Mouse (Mus musculus): ENCODE results near the gene Nlgn3. TPM values are rescaled to one million over a fixed set of nuclear protein-coding genes. Genes with fewer than 3 reads are reported as not detected.
"Not testable (repeated sequence)": the region's sequence is repeated elsewhere in the genome, so short reads cannot be mapped to it uniquely, and the experiment has no call there.

Nlgn3 gene
- polyA plus RNA-seq, 1 experiment from 2014 or later, result 11.1 TPM

GRCm38 (mm10) chrX:101313625-101314359 is 14.8 kb downstream of the Nlgn3 start:
- Histone ChIP-seq H3K27me3 (ENCODE audit: poor library complexity, severe bottlenecking) (peaks cover 95% of the 10 kb centered on the region), H3K9me3 (no peaks in the 10 kb centered on the region), H3K4me3 (no peak overlapping the region), H3K4me1 (peaks cover 18% of the 10 kb centered on the region), H3K36me3 (replicated peaks) (peaks cover 29% of the 10 kb centered on the region), H3K27ac (no peak overlapping the region)
- peak; percentile 34 for DNase-seq (ENCODE audit: extremely low spot score, low spot score)
- WGBS, result 30% methylated on average over 6 of the region's 6 CpGs

GRCm38 (mm10) chrX:101319775-101320174 is 20.8 kb downstream of the Nlgn3 start:
- Histone ChIP-seq H3K4me1 (no peaks in the 10 kb centered on the region), H3K27me3 (ENCODE audit: poor library complexity, severe bottlenecking) (peaks cover 56% of the 10 kb centered on the region), H3K4me3 (no peak overlapping the region), H3K36me3 (replicated peaks) (peaks cover 30% of the 10 kb centered on the region), H3K27ac (no peak overlapping the region), H3K9me3 (no peaks in the 10 kb centered on the region)
- DNase-seq (ENCODE audit: extremely low spot score, low spot score), result no peak
- 91% methylated on average over 12 of the region's 12 CpGs for WGBS

DNA sequence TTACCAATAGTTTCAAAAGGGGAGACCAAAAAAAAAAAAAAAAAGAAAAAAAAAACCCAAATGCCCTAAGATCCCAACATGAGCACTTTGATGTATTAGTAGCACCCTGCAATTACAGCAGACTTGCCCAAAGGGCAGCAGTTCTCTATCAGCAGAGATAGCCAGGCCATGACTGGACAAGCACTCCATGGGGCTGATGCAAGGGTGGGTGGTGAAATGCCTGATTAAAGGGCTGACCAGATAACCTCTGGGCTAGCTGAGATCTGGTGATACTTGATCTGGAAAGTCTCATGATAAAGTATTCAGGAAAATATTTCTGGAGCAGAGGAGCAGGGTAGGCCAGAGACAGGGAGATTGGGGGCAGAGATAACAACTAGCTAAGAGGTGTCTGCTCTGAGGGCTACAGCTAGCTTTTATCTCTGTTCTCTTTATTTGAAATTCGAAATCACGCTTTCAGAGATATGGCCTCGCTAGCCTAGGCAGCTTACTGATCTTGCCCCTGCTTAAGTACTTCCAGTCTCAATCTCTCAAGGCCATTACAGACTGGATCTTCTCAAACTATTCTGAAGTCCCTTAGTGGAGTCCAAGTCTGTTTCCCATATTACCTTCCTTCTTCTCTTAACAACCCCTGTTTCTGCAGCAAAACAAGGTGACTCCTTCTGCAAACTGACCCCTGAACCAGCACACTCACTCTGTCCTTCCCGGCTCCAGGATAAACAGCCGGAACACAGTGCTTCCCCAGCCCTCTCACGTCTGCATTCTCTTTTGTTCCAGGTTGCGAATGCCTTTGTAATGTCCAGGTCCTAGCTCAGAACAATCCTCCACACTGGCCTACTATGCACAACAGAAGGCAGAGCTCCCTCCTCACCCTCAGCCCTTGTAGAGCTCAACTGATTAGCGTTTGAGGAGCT is 27.3 kb downstream of the Nlgn3 start:
- WGBS, result 70% methylated on average over 8 of the region's 8 CpGs
- Histone ChIP-seq H3K4me1 (peaks cover 7% of the 10 kb centered on the region), H3K4me3 (no peak overlapping the region), H3K36me3 (replicated peaks) (no peaks in the 10 kb centered on the region), H3K27ac (no peak overlapping the region), H3K27me3 (ENCODE audit: poor library complexity, severe bottlenecking) (peaks cover 13% of the 10 kb centered on the region; the same call in 1 of the 2 replicates), H3K9me3 (no peaks in the 10 kb centered on the region)
- no peak for DNase-seq (ENCODE audit: extremely low spot score, low spot score)

GRCm38 (mm10) chrX:101329372-101330028 is 30.5 kb downstream of the Nlgn3 start:
- peaks cover 16% of the 10 kb centered on the region for H3K4me1 ChIP-seq
- H3K36me3 ChIP-seq (replicated peaks), result no peaks in the 10 kb centered on the region
- H3K9me3 ChIP-seq, result no peaks in the 10 kb centered on the region
- no peak overlapping the region for H3K4me3 ChIP-seq
- H3K27me3 ChIP-seq (ENCODE audit: poor library complexity, severe bottlenecking), result peaks cover 13% of the 10 kb centered on the region; the same call in 1 of the 2 replicates
- WGBS, result 23% methylated on average over 8 of the region's 10 CpGs
- peak overlapping the region; percentile 79 for H3K27ac ChIP-seq
- DNase-seq (ENCODE audit: extremely low spot score, low spot score), result peak; percentile 69

DNA sequence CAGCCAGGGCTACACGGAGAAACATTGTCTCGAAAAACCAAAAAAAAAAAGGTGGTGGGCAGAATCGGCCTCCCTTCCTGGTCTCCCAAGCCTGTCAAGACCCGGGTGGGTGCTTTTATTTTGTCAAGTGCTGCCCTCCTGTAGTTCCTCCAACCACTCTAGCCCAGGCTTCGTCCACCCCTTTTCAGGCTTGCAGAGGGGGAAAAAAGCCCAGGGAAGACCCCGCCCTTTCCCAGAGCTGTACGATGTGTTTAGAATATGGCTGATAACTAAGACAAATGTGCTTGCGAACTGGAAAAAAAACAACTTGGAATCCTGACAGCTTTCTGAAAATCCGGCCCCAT is 33.0 kb downstream of the Nlgn3 start:
- DNase-seq (ENCODE audit: extremely low spot score, low spot score), result no peak
- 44% methylated on average over 9 of the region's 9 CpGs for WGBS

GRCm38 (mm10) chrX:101332375-101333211 is 33.6 kb downstream of the Nlgn3 start:
- peak; percentile 86 for DNase-seq (ENCODE audit: extremely low spot score, low spot score)
- Histone ChIP-seq H3K4me3 (peak overlapping the region; percentile 47), H3K4me1 (peaks cover 16% of the 10 kb centered on the region), H3K27me3 (ENCODE audit: poor library complexity, severe bottlenecking) (peaks cover under 1% of the 10 kb centered on the region; the same call in 1 of the 2 replicates), H3K27ac (peak overlapping the region; percentile 89), H3K9me3 (no peaks in the 10 kb centered on the region), H3K36me3 (replicated peaks) (no peaks in the 10 kb centered on the region)
- WGBS, result 18% methylated on average over 46 of the region's 49 CpGs

More for the DNA sequence above, 33.0 kb downstream of the Nlgn3 start:
- no peaks in the 10 kb centered on the region for H3K9me3 ChIP-seq
- peak overlapping the region; percentile 47 for H3K4me3 ChIP-seq
- H3K27ac ChIP-seq, result peak overlapping the region; percentile 89
- peaks cover 16% of the 10 kb centered on the region for H3K4me1 ChIP-seq
- H3K36me3 ChIP-seq (replicated peaks), result no peaks in the 10 kb centered on the region
- no peaks in the 10 kb centered on the region; the same call in 1 of the 2 replicates for H3K27me3 ChIP-seq (ENCODE audit: poor library complexity, severe bottlenecking)

DNA sequence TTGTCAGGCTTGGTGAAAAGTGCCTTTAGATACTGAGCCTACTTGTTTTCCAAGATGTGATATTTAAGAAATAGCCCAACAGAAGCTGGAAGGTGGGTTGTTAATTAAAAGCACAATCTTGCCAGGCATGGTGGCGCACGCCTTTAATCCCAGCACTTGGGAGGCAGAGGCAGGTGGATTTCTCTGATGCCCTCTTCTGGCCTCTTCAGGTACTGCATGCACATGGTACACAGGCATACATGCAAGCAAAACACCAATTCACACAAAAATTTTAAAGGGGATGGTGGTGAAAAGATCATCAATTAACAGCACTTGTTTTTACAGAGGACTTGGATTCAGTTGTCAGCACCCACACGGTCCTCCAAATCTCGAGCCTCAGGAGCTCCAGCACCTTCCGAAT is 35.6 kb downstream of the Nlgn3 start:
- Histone ChIP-seq H3K27me3 (ENCODE audit: poor library complexity, severe bottlenecking) (peaks cover 4% of the 10 kb centered on the region; the same call in 1 of the 2 replicates), H3K27ac (no peak overlapping the region), H3K36me3 (replicated peaks) (no peaks in the 10 kb centered on the region), H3K4me1 (peaks cover 8% of the 10 kb centered on the region), H3K9me3 (no peaks in the 10 kb centered on the region), H3K4me3 (no peak overlapping the region)
- WGBS, result 90% methylated on average over 5 of the region's 5 CpGs
- no peak for DNase-seq (ENCODE audit: extremely low spot score, low spot score)

DNA sequence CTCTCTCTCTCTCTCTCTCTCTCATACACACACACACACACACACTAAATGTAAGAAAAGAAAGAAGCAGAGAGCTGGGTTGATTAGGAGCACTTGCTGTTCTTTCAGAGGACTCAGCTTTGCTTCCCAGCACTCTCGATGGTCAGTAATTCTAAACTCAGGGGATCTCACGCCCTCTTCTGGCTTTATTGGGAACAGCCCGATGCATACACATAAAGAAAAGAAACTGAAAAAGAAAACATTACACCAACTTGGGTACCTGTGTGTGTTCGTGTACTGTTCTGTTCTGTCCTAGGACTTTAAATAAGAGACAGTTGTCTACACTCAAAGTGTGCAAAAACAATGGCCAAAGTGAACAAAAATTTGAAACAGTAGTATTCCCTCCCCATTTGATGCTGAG is 39.7 kb downstream of the Nlgn3 start:
- Histone ChIP-seq H3K36me3 (replicated peaks) (no peaks in the 10 kb centered on the region), H3K27ac (no peak overlapping the region), H3K9me3 (no peaks in the 10 kb centered on the region), H3K4me3 (no peak overlapping the region), H3K27me3 (ENCODE audit: poor library complexity, severe bottlenecking) (peaks cover 17% of the 10 kb centered on the region; the same call in 1 of the 2 replicates), H3K4me1 (peaks cover under 1% of the 10 kb centered on the region)
- 60% methylated on average over 4 of the region's 4 CpGs for WGBS
- DNase-seq (ENCODE audit: extremely low spot score, low spot score), result no peak

DNA sequence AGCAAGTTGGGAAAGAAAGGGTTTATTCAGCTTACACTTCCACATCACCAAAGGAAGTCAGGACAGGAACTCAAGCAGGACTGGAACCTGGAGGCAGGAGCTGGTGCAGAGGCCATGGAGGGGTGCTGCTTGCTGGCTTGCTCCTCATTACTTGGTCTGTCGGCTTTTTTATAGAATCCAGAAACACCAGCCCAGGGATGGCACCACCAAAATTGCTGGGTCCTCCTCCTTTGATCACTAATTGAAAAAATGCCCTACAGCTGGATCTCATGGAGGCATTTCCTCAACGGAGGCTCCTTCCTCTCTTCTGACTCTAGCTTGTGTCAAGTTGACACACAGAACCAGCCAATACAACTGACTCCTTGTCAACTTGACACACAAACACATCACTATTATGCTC is 43.9 kb downstream of the Nlgn3 start:
- H3K4me3 ChIP-seq; H3K36me3 ChIP-seq (replicated peaks); DNase-seq (ENCODE audit: extremely low spot score, low spot score); H3K9me3 ChIP-seq; H3K27ac ChIP-seq; H3K4me1 ChIP-seq: not testable (repeated sequence)
- 64% methylated on average over 2 of the region's 2 CpGs for WGBS
- H3K27me3 ChIP-seq (ENCODE audit: poor library complexity, severe bottlenecking), result peaks cover 38% of the 10 kb centered on the region; the same call in 1 of the 2 replicates

DNA sequence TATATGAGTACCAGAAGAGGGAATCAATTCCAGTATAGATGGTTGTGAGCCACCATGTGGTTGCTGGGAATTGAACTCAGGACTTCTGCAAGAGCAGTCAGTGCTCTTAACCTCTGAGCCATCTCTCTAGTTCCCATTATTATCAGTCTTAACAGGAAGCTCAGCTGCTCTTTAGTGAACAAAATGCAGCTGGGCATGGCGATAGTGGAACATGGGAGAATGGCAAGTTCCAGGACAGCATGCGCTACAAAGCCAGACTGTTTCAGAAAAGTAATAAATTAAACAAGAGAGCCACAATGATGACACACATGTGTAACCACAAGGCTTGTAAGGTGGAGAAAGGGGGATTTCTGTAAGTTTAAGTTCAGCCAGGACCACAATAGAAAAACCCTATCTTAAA is 46.5 kb downstream of the Nlgn3 start:
- no peaks in the 10 kb centered on the region for H3K9me3 ChIP-seq
- 83% methylated on average over 2 of the region's 2 CpGs for WGBS
- H3K4me1 ChIP-seq, result no peaks in the 10 kb centered on the region
- H3K27me3 ChIP-seq (ENCODE audit: poor library complexity, severe bottlenecking), result peaks cover 37% of the 10 kb centered on the region; the same call in 1 of the 2 replicates
- no peak overlapping the region for H3K4me3 ChIP-seq
- H3K36me3 ChIP-seq (replicated peaks), result no peaks in the 10 kb centered on the region
- no peak overlapping the region for H3K27ac ChIP-seq
- DNase-seq (ENCODE audit: extremely low spot score, low spot score), result no peak

DNA sequence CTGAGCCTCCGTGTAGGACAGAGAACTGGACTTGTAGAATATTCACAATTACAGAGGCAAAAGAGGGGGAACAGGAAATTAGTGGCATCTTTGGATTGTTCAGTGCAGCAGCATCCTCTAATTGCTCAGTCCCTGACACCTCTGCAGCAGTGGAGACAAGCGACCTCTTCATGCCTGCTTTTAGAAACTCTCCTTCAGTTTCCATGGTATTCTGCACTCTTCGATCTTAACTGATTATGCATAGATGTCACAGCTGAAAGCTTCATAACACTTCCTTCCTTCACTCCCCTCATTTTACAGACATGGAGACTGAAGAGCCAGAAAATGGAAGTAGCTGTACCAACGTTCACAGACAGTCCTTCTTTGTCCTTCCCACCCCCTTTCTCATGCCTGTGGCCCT is 47.5 kb downstream of the Nlgn3 start:
- no peaks in the 10 kb centered on the region for H3K9me3 ChIP-seq
- H3K27ac ChIP-seq, result no peak overlapping the region
- WGBS, result 70% methylated on average over 4 of the region's 4 CpGs
- DNase-seq (ENCODE audit: extremely low spot score, low spot score), result no peak
- H3K4me3 ChIP-seq, result no peak overlapping the region
- H3K27me3 ChIP-seq (ENCODE audit: poor library complexity, severe bottlenecking), result peaks cover 31% of the 10 kb centered on the region; the same call in 1 of the 2 replicates
- no peaks in the 10 kb centered on the region for H3K36me3 ChIP-seq (replicated peaks)
- no peaks in the 10 kb centered on the region for H3K4me1 ChIP-seq

GRCm38 (mm10) chrX:101351188-101351587 is 52.2 kb downstream of the Nlgn3 start:
- peaks cover 25% of the 10 kb centered on the region for H3K27me3 ChIP-seq (ENCODE audit: poor library complexity, severe bottlenecking)
- no peak for DNase-seq (ENCODE audit: extremely low spot score, low spot score)
- no peaks in the 10 kb centered on the region for H3K36me3 ChIP-seq (replicated peaks)
- H3K4me1 ChIP-seq, result no peaks in the 10 kb centered on the region
- WGBS, result 73% methylated on average over 4 of the region's 4 CpGs
- H3K9me3 ChIP-seq, result no peaks in the 10 kb centered on the region
- H3K4me3 ChIP-seq, result no peak overlapping the region
- no peak overlapping the region for H3K27ac ChIP-seq

Measured in forebrain, embryonic 10.5 days (tissue).